Mouse (Mus musculus) intestine, embryonic 16.5 days (tissue): ENCODE measurements at regions not wholly inside any gene's neighbourhood (a gene's known extent, or its start where the extent isn't known, plus 50 kb on each side); places are given as distances from the start of the nearest gene placed in this dataset.

Experiments used
- ATAC-seq: fragments of 200-750 bp; cut with Nextera tagmentation; 2 replicates; pipeline ENCODE4 v1.8.0; 2017; ENCODE audit warnings: moderate TSS enrichment, moderate library complexity
- H3K27ac ChIP-seq: fragments of 300-500 bp; sonication (generic); 2 replicates; pipeline ENCODE4 v1.5.1; 2014; ENCODE audit warnings: mild to moderate bottlenecking, low read length
- H3K27me3 ChIP-seq: fragments of 300-500 bp; sonication (generic); replicated peaks from 2 replicates; pipeline ENCODE4 v1.6.1; 2014; ENCODE audit warnings: low read length, control low read depth, mixed read lengths; ENCODE audit not compliant: control insufficient read depth, insufficient read depth
- H3K36me3 ChIP-seq: fragments of 300-500 bp; sonication (generic); 2 replicates; pipeline ENCODE4 v1.6.1; 2014; ENCODE audit warnings: low read length, control low read depth; ENCODE audit not compliant: control insufficient read depth, insufficient read depth
- H3K4me1 ChIP-seq: fragments of 300-500 bp; sonication (generic); 2 replicates; pipeline ENCODE4 v1.6.1; 2014; ENCODE audit warnings: low read length, control low read depth, mixed read lengths; ENCODE audit not compliant: control insufficient read depth, insufficient read depth
- H3K4me2 ChIP-seq: fragments of 300-500 bp; sonication (generic); 2 replicates; pipeline ENCODE4 v1.6.1; 2014; ENCODE audit warnings: low read depth, low read length, control low read depth
- H3K4me3 ChIP-seq: fragments of 300-500 bp; sonication (generic); 2 replicates; pipeline ENCODE4 v1.5.1; 2014; ENCODE audit warnings: mild to moderate bottlenecking, low read length
- H3K9ac ChIP-seq: fragments of 300-500 bp; sonication (generic); 2 replicates; pipeline ENCODE4 v1.6.1; 2014; ENCODE audit warnings: low read depth, low read length
- H3K9me3 ChIP-seq: fragments of 300-500 bp; sonication (generic); 2 replicates; pipeline ENCODE4 v1.6.1; 2016; ENCODE audit warnings: low read length, control low read depth; ENCODE audit not compliant: control insufficient read depth
- WGBS: fragments of 180-500 bp; shearing (Covaris S2); extraction: QIAGEN DNeasy Blood & Tissue Kit; methylation state at CpG from one replicate; pipeline ENCODE4 v1.1.7; 2014; 5-methylcytosine and 5-hydroxymethylcytosine counted together

DNA sequence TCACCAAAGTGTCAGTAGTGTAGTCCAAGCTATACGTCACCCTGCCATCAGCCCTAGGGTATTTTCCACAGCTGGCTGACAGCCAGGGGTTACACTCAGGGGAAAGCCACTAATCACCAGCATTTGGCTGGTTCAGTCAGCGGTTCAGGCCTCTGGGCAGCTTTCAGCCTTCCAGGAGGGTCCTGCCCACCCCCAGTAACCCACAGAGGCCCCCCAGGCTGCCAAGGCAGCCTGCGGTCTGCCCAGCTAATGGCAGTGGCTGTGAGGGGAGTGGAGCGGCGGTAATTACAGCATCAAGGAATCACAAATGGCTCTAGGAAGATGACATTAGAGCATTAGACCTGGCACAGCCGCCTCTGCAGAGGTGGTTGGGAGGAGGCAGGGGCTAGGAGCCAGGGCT, 379.7 kb downstream of the H2al1j start:
- no peaks in the 10 kb centered on the region for H3K4me1 ChIP-seq
- no peak overlapping the region for H3K4me3 ChIP-seq
- H3K9ac ChIP-seq = no peak overlapping the region
- H3K27me3 ChIP-seq = peaks cover 6% of the 10 kb centered on the region; the same call in 1 of the 2 replicates
- H3K9me3 ChIP-seq = no peaks in the 10 kb centered on the region
- no peaks in the 10 kb centered on the region for H3K36me3 ChIP-seq
- no peak for ATAC-seq
- no peak overlapping the region for H3K27ac ChIP-seq
- H3K4me2 ChIP-seq = no peak overlapping the region
- WGBS = 72% methylated on average over 6 of the region's 6 CpGs

DNA sequence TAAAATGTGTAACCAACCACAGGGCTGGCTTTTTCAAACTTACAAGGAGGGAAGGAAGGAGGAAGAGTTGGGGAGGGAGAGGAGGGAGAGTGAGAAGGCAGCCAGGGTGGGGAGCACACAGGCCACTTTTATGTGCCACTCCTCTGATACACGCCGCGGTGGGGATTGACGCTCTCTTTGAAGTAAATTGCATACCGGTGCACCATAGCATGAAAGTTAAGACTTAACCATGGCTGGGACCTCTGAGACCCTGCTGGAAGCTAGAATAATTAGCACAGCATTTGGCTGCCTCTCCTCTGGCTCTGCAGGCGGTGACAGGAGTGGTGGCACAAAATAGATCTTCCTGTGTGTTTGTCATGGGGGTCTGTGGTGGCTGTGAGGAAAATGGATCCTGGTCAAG, 380.7 kb downstream of the H2al1j start:
- 49% methylated on average over 6 of the region's 6 CpGs for WGBS
- Histone ChIP-seq H3K27me3 (peaks cover 6% of the 10 kb centered on the region; the same call in 1 of the 2 replicates), H3K9ac (no peak overlapping the region), H3K27ac (no peak overlapping the region), H3K4me1 (no peaks in the 10 kb centered on the region), H3K9me3 (no peaks in the 10 kb centered on the region), H3K4me2 (no peak overlapping the region), H3K36me3 (no peaks in the 10 kb centered on the region), H3K4me3 (no peak overlapping the region)
- ATAC-seq = no peak

DNA sequence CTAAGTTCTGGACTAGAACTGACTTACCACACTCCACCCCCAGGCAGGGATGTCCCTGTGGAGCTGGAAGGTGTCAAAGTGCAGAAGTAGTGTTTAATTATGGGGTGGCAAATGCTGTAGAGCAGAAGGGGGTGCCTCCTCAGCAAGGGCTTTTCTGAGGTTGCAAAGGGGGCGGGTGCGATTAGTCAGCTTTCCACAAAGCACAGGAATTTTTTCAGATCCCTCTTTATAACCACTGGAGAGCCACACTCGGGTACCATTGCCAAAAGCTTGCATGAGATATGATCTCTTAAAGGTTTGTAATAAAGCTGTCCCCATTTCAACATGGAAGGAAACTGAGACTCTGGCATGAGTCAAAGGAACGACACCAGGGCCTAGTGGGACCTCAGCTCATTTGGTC, 381.7 kb downstream of the H2al1j start:
- Histone ChIP-seq H3K9ac (no peak overlapping the region), H3K4me2 (no peak overlapping the region), H3K4me3 (no peak overlapping the region), H3K36me3 (no peaks in the 10 kb centered on the region), H3K27me3 (peaks cover 6% of the 10 kb centered on the region; the same call in 1 of the 2 replicates), H3K4me1 (no peaks in the 10 kb centered on the region), H3K27ac (no peak overlapping the region), H3K9me3 (no peaks in the 10 kb centered on the region)
- 77% methylated on average over 4 of the region's 4 CpGs for WGBS
- ATAC-seq = no peak

DNA sequence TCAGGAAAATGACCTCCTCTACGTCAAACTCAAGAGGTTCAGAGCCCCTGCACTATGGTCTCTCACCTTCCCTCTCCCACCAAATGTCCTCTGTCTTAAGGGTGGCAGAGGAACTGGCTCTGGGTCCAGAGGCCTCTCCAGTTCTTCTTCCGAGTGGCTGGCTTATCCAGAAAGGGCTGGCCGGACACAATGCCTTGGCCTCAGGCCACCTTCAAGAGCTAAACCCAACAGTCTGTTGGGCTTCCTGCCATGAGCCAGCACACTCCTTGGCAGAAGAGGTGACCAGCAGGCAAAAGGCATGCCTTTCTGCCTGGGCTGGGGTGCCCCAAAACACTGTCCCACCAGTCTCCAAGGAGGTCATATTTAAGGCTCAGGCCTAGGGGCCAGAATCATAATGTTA, 385.8 kb downstream of the H2al1j start:
- H3K27me3 ChIP-seq = 0 out of 2 replicates have a peak, but pooled peaks cover 3% of the 10 kb centered on the region
- H3K4me2 ChIP-seq = no peak overlapping the region
- H3K9ac ChIP-seq = no peak overlapping the region
- no peak overlapping the region for H3K27ac ChIP-seq
- H3K36me3 ChIP-seq = no peaks in the 10 kb centered on the region
- no peaks in the 10 kb centered on the region for H3K9me3 ChIP-seq
- WGBS = 80% methylated on average over 3 of the region's 3 CpGs
- no peaks in the 10 kb centered on the region for H3K4me1 ChIP-seq
- no peak overlapping the region for H3K4me3 ChIP-seq
- ATAC-seq = no peak

DNA sequence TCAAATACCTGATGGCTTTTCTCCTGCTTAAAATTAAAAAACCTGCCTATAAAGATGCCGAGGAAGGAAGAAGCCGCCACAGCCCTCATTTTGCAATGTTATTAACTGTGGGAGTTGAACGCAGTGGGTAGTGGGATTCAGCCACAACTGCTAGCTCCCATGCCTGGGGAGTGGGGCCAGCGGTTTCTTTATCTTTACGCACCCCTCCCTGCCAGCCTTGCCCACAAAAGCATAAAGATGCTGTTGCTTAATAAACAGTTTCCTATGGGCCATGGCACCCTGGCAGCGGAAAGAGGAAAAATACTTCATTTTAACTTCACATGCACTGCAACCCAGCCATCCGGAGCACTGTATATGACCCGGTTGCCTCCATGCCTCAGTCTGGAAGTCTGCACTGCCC, 389.2 kb downstream of the H2al1j start:
- H3K27me3 ChIP-seq = 0 out of 2 replicates have a peak, but pooled peaks cover under 1% of the 10 kb centered on the region
- ATAC-seq = no peak
- no peaks in the 10 kb centered on the region for H3K4me1 ChIP-seq
- no peak overlapping the region for H3K4me3 ChIP-seq
- no peaks in the 10 kb centered on the region for H3K36me3 ChIP-seq
- H3K4me2 ChIP-seq = no peak overlapping the region
- no peaks in the 10 kb centered on the region for H3K9me3 ChIP-seq
- WGBS = 80% methylated on average over 8 of the region's 8 CpGs
- H3K27ac ChIP-seq = no peak overlapping the region
- no peak overlapping the region for H3K9ac ChIP-seq

DNA sequence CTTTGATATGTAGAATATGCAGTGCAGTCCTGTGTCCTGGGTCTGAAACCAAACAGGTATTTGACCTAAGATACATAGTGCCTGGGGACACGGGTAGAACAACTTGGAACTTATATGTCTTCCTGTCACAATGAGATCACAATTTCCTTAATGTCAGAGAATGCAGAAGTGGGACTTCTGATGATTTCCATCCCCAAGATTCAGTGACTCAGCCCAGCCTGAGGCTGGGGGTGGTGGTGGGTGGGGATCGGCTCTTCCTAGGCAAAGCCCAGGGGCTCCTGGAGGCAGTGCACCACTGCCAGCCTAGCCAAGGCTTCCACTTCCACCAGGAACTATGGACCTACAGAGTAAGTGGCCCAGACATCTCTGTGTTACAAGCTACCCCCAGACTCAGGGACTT, 391.2 kb downstream of the H2al1j start:
- Histone ChIP-seq H3K4me2 (no peak overlapping the region), H3K9me3 (no peaks in the 10 kb centered on the region), H3K4me3 (no peak overlapping the region), H3K27me3 (no peaks in the 10 kb centered on the region; the same call in 1 of the 2 replicates), H3K4me1 (no peaks in the 10 kb centered on the region), H3K36me3 (no peaks in the 10 kb centered on the region), H3K27ac (no peak overlapping the region), H3K9ac (no peak overlapping the region)
- ATAC-seq = no peak
- WGBS = 83% methylated on average over 2 of the region's 2 CpGs

DNA sequence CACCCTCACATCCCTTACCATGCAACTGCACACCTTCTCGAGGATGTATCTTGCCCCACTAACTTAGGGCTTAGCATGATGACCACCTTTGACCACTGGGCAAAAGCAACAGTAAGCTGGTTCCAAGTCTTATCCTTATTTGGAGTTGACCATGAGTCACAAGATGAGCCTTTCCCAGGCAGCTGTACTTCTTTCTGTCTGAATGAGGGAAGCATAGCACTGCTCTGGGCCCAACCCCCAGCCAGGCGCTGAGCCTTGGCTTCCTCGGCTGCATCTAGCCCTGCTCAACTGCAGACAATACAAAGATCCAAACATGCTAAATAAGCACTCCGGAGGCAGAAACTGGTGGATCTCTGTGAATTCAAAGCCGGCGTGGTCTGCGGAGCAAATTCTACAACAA, 392.9 kb downstream of the H2al1j start:
- Histone ChIP-seq H3K4me1 (no peaks in the 10 kb centered on the region), H3K4me3 (no peak overlapping the region), H3K4me2 (no peak overlapping the region), H3K36me3 (no peaks in the 10 kb centered on the region), H3K9me3 (no peaks in the 10 kb centered on the region), H3K27ac (no peak overlapping the region), H3K9ac (no peak overlapping the region), H3K27me3 (no peaks in the 10 kb centered on the region; the same call in 1 of the 2 replicates)
- peak; percentile 59; the same call in 1 of the 2 replicates for ATAC-seq
- 61% methylated on average over 7 of the region's 7 CpGs for WGBS

DNA sequence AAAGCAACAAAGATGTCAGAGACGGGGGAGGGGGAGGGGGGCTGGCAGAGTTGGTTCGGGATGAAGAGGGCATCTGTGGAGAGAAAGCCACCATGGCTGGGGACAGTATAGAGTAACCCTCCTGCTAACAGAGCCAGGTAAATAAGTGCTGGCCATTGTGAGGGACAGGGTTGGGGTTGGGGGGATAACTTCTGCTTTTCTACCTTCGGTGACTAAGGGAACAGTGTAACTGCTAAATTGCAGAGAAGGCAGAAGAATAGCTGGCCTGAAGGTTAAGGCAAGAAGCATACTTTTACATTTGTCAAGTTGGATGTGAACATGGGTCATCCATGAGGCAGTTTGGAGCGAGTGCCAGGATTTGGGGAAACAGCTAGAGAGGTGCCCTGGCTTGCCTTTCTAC, 395.1 kb downstream of the H2al1j start:
- H3K9ac ChIP-seq = no peak overlapping the region
- no peak overlapping the region for H3K4me3 ChIP-seq
- no peaks in the 10 kb centered on the region for H3K4me1 ChIP-seq
- no peak for ATAC-seq
- no peak overlapping the region for H3K4me2 ChIP-seq
- H3K27me3 ChIP-seq = peaks cover 3% of the 10 kb centered on the region; the same call in 1 of the 2 replicates
- H3K36me3 ChIP-seq = no peaks in the 10 kb centered on the region
- no peak overlapping the region for H3K27ac ChIP-seq
- no peaks in the 10 kb centered on the region for H3K9me3 ChIP-seq
- WGBS = 68% methylated on average over 4 of the region's 4 CpGs

DNA sequence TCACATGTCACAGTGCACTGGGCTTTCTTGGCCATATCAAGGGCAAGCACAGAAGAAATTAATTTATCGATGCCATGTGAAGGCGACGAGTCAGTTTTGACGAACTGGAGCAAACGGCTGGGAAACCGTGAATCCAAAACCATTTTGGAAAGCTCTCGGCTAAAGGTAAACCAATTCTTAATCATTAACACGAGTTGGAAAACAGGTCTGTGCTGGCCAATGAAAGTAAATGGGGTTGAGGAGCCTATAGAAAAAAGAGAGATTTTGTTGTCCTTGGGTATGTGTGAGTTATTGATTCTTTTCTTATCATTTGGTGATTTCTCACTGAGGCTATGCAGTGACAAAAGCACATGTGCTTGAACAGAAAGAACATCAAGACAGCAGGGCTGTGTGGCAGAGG, 397.1 kb downstream of the H2al1j start:
- Histone ChIP-seq H3K9me3 (no peaks in the 10 kb centered on the region), H3K4me1 (no peaks in the 10 kb centered on the region), H3K4me2 (no peak overlapping the region), H3K4me3 (no peak overlapping the region), H3K27ac (no peak overlapping the region), H3K27me3 (peaks cover 3% of the 10 kb centered on the region; the same call in 1 of the 2 replicates), H3K9ac (no peak overlapping the region), H3K36me3 (no peaks in the 10 kb centered on the region)
- 84% methylated on average over 8 of the region's 8 CpGs for WGBS
- ATAC-seq = no peak

DNA sequence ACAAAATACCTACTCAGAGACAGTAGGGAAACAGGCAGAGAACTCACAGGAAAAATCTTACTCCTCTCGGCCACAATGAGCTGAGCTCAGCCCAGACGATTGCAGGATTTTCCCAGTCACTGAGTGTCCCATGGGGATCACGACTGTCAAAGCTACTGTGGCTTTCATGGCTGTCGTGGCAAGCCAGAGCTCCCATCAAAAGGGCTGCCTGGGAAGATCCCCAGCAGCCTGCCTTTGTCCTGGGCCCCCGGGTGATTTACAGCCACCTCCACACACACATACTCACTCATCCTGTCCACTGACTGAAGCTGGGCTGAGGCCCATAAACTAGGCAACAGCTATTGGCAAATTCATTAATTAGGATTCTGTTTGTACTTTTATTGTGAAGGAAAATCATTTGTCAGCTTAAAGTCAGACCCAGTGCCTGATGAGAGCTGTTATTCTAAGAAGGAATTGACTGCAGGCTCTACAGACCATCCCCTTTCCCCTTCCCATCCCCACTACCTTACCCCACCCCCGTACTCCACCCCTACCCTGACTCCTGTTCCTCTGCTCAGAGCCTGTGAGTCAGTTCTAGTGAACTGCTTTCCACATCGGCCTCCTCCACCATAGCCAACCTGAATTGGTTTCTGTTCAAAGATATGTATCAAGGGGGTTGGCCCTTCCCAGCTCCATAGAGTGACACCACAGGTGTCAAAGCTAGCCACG, 399.1 kb downstream of the H2al1j start:
- peaks cover 3% of the 10 kb centered on the region; the same call in 1 of the 2 replicates for H3K27me3 ChIP-seq
- no peak overlapping the region for H3K27ac ChIP-seq
- no peak for ATAC-seq
- H3K4me3 ChIP-seq = no peak overlapping the region
- no peaks in the 10 kb centered on the region for H3K9me3 ChIP-seq
- no peak overlapping the region for H3K4me2 ChIP-seq
- H3K9ac ChIP-seq = no peak overlapping the region
- no peaks in the 10 kb centered on the region for H3K4me1 ChIP-seq
- no peaks in the 10 kb centered on the region for H3K36me3 ChIP-seq
- 34% methylated on average over 8 of the region's 8 CpGs for WGBS
